Mouse (Mus musculus) left cerebral cortex, postnatal 25 days (tissue): Measurements from ENCODE around the gene Nfkbiz. TPM values are rescaled to one million over a fixed set of nuclear protein-coding genes. Genes with fewer than 3 reads are reported as not detected.
"Not testable (repeated sequence)": the region's sequence is repeated elsewhere in the genome, so short reads cannot be mapped to it uniquely, and the experiment has no call there.

Experiments
- DNase-seq, 2 experiments: peaks; one replicate each; pipeline ENCODE4 v3.0.0; 2022; ENCODE audit warnings: low spot score in 2 of 2, mixed read lengths in 1 of 2
- intact Hi-C: fragments of 180-260 bp; cut with DNase I; formaldehyde crosslinking; loops from one replicate; pipeline ENCODE4 v1.15.1; 2025
- total RNA-seq, 2 experiments: library from RNA; stranded (reverse); gene quantifications; 2 replicates each; pipeline ENCODE4 v1.2.3; 2021

The Nfkbiz gene
- total RNA-seq, 2 experiments from 2014 or later: 2.5 to 3.2 TPM

GRCm38 (mm10) chr16:55837653-55838052, 1.0 kb downstream of the Nfkbiz start:
- intact Hi-C loops: loop anchor here (2.0 kb wide), 1 partner anchor 15 kb away; no protein-coding TSS in a partner anchor
- not testable (repeated sequence) for DNase-seq

- no peak for DNase-seq
- intact Hi-C loops: no loop called here
Observed at GRCm38 (mm10) chr16:55837168-55837567, 1.5 kb downstream of the Nfkbiz start.

GRCm38 (mm10) chr16:55835798-55836197, 2.9 kb downstream of the Nfkbiz start:
- DNase-seq: peak in 1 of 2 experiments; percentile 43
- intact Hi-C loops: no loop called here

- intact Hi-C loops: no loop called here
- DNase-seq: no peak
Observed at GRCm38 (mm10) chr16:55832617-55833016, 6.1 kb downstream of the Nfkbiz start.

- DNase-seq: no peak
- intact Hi-C loops: no loop called here
Observed at GRCm38 (mm10) chr16:55832040-55832439, 6.7 kb downstream of the Nfkbiz start.

GRCm38 (mm10) chr16:55831451-55831850, 7.2 kb downstream of the Nfkbiz start:
- no peak for DNase-seq
- intact Hi-C loops: no loop called here

- no peak for DNase-seq
- intact Hi-C loops: loop anchor here (2.0 to 5.0 kb wide), 2 partner anchors 15 to 149 kb away; partner anchors contain the start of genes Nfkbiz and Zbtb11
Observed at GRCm38 (mm10) chr16:55823398-55824155, 15.1 kb downstream of the Nfkbiz start.

- no peak for DNase-seq
- intact Hi-C loops: loop anchor here (2.0 to 5.0 kb wide), 2 partner anchors 16 to 149 kb away; partner anchors contain the start of genes Nfkbiz and Zbtb11
Observed at GRCm38 (mm10) chr16:55822741-55823397, 15.8 kb downstream of the Nfkbiz start.

- peak; percentile 81 to 83 for DNase-seq
- intact Hi-C loops: loop anchor here (2.0 to 5.0 kb wide), 2 partner anchors 17 to 150 kb away; partner anchors contain the start of genes Nfkbiz and Zbtb11
Observed at GRCm38 (mm10) chr16:55821997-55822740, 16.5 kb downstream of the Nfkbiz start.

GRCm38 (mm10) chr16:55821571-55821981, 17.1 kb downstream of the Nfkbiz start:
- peak in 1 of 2 experiments; percentile 28 for DNase-seq
- intact Hi-C loops: loop anchor here (5.0 kb wide), 1 partner anchor 151 kb away; the partner anchor contains the start of gene Zbtb11

GRCm38 (mm10) chr16:55820916-55821570, 17.7 kb downstream of the Nfkbiz start:
- intact Hi-C loops: loop anchor here (5.0 kb wide), 1 partner anchor 151 kb away; the partner anchor contains the start of gene Zbtb11

GRCm38 (mm10) chr16:55820161-55820915, 18.4 kb downstream of the Nfkbiz start:
- DNase-seq: peak in 1 of 2 experiments; percentile 20
- intact Hi-C loops: loop anchor here (5.0 kb wide), 1 partner anchor 152 kb away; the partner anchor contains the start of gene Zbtb11

More at GRCm38 (mm10) chr16:55820916-55821570, 17.7 kb downstream of the Nfkbiz start:
- DNase-seq: peak in 1 of 2 experiments; percentile 27

GRCm38 (mm10) chr16:55819186-55819861, 19.4 kb downstream of the Nfkbiz start:
- intact Hi-C loops: no loop called here
- no peak for DNase-seq

- no peak for DNase-seq
- intact Hi-C loops: no loop called here
Observed at GRCm38 (mm10) chr16:55817717-55818515, 20.8 kb downstream of the Nfkbiz start.

- no peak for DNase-seq
- intact Hi-C loops: no loop called here
Observed at GRCm38 (mm10) chr16:55816202-55816941, 22.3 kb downstream of the Nfkbiz start.

- no peak for DNase-seq
- intact Hi-C loops: no loop called here
Observed at GRCm38 (mm10) chr16:55815466-55815865, 23.2 kb downstream of the Nfkbiz start.
